Mouse (Mus musculus): ENCODE measurements at regions not wholly inside any gene's neighbourhood (a gene's known extent, or its start where the extent isn't known, plus 50 kb on each side); places are given as distances from the start of the nearest gene placed in this dataset.

- H3K36me3 ChIP-seq (replicated peaks), result no peaks in the 10 kb centered on the region
- H3K4me2 ChIP-seq, result no peak overlapping the region
- no peak overlapping the region for H3K9ac ChIP-seq
- H3K27me3 ChIP-seq, result no peaks in the 10 kb centered on the region
- H3K9me3 ChIP-seq, result no peaks in the 10 kb centered on the region
- H3K4me3 ChIP-seq (replicated peaks), result no peak overlapping the region
- no peaks in the 10 kb centered on the region for H3K4me1 ChIP-seq
- ATAC-seq (ENCODE audit: low FRiP score), result no peak
- WGBS, result 82% methylated on average over 4 of the region's 4 CpGs
- H3K27ac ChIP-seq, result no peak overlapping the region
These were observed 72.6 kb downstream of the Icos start for GRCm38 (mm10) chr1:61050346-61050745.

- 55% methylated on average over 1 of the region's 1 CpGs for WGBS
- no peaks in the 10 kb centered on the region for H3K9me3 ChIP-seq
- H3K9ac ChIP-seq, result no peak overlapping the region
- H3K27ac ChIP-seq, result no peak overlapping the region
- no peak for ATAC-seq (ENCODE audit: low FRiP score)
- H3K27me3 ChIP-seq, result no peaks in the 10 kb centered on the region
- H3K4me2 ChIP-seq, result no peak overlapping the region
- H3K4me1 ChIP-seq, result no peaks in the 10 kb centered on the region
- no peaks in the 10 kb centered on the region for H3K36me3 ChIP-seq (replicated peaks)
- no peak overlapping the region for H3K4me3 ChIP-seq (replicated peaks)
These were observed 75.9 kb downstream of the Icos start for GRCm38 (mm10) chr1:61053676-61054075.

GRCm38 (mm10) chr1:61054391-61054790 is 76.7 kb downstream of the Icos start:
- no peak for ATAC-seq (ENCODE audit: low FRiP score)
- H3K9me3 ChIP-seq, result no peaks in the 10 kb centered on the region
- no peaks in the 10 kb centered on the region for H3K36me3 ChIP-seq (replicated peaks)
- no peak overlapping the region for H3K9ac ChIP-seq
- H3K27me3 ChIP-seq, result no peaks in the 10 kb centered on the region
- WGBS, result 94% methylated on average over 6 of the region's 6 CpGs
- no peaks in the 10 kb centered on the region for H3K4me1 ChIP-seq
- H3K4me2 ChIP-seq, result no peak overlapping the region
- no peak overlapping the region for H3K4me3 ChIP-seq (replicated peaks)
- no peak overlapping the region for H3K27ac ChIP-seq

DNA sequence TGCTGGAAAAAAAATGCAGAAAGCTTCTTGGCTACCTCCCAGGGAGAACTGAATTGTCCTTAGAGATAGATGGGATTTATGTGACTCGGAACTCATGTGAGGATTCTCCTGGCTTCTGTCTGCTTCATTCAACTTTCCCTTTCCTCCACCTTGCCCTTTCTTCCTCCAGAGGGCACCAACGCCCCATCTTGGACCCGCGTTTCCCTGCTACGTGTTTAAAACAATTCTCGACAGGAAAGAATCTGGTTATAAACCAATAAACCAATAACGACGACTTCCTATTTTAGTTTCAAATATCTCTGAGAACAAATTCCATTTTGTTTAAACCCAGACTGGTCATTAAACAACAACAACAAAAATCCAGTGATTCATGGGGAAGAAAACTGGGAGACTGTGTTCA is 77.4 kb downstream of the Icos start:
- H3K36me3 ChIP-seq (replicated peaks), result no peaks in the 10 kb centered on the region
- H3K4me3 ChIP-seq (replicated peaks), result no peak overlapping the region
- ATAC-seq (ENCODE audit: low FRiP score), result no peak
- no peaks in the 10 kb centered on the region for H3K27me3 ChIP-seq
- H3K9ac ChIP-seq, result no peak overlapping the region
- H3K27ac ChIP-seq, result no peak overlapping the region
- H3K4me1 ChIP-seq, result no peaks in the 10 kb centered on the region
- WGBS, result 10% methylated on average over 8 of the region's 8 CpGs
- H3K9me3 ChIP-seq, result no peaks in the 10 kb centered on the region
- no peak overlapping the region for H3K4me2 ChIP-seq

DNA sequence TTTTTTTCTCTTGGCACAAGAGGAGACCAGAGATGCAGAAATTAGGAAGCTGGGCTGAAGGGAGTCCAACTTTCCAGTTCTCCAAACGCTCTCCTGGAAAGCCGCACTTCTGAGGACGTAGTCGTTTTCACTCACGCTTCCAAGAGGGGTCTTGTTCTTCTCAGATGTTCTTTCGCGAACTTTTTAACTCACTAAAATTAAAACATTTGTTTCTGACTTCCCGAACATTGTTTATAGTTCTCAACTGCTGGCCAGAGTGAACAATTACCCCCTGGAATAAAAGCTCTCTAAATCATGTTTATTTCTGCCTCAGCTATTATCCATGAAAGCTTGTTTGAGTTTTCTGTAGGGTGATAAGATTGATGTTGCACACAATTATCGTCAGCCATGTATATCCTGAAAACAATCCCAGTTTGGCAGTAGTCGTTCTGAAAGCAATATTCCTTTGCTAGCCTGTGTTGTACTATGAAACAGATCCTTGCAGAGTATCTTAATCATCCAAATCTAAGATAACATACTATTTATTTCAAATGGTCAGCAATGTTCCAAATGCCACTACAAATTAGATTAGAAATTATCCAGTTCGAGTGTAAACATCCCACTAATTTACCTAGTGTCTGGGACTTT is 82.3 kb downstream of the Icos start:
- WGBS, result 74% methylated on average over 11 of the region's 11 CpGs
- no peak for ATAC-seq (ENCODE audit: low FRiP score)
- no peak overlapping the region for H3K4me2 ChIP-seq
- H3K4me3 ChIP-seq (replicated peaks), result no peak overlapping the region
- 0 out of 2 replicates have a peak, but pooled peaks cover 2% of the 10 kb centered on the region for H3K4me1 ChIP-seq
- no peaks in the 10 kb centered on the region for H3K9me3 ChIP-seq
- no peak overlapping the region for H3K27ac ChIP-seq
- no peaks in the 10 kb centered on the region for H3K27me3 ChIP-seq
- H3K36me3 ChIP-seq (replicated peaks), result no peaks in the 10 kb centered on the region
- no peak overlapping the region for H3K9ac ChIP-seq

DNA sequence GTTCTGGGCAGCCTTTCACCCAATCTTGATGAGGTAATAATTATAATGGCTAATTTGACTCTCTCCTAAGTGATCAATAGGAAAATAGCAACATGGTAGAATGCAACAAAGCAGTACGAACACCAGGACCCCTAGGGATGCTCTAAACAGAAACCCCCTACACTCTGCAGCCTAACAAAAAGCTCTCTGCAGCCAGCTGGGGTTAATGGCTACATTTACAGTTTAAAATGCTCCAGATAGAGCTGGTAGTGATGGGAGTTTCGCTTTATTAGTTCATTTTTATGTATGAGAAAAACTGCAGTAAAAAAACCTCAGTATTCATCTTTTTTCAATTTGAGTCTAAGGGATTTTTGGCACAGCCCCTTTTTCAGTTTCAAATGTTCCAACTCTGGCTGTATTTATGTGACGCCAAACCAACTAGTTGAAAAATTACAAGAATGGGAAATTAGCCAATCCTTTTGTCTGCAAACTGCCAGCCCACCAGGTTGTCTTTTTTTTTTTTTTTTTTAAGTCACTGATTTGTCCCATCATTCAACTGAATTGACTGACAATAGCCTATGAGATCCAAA is 84.2 kb downstream of the Icos start:
- Histone ChIP-seq H3K4me2 (no peak overlapping the region), H3K9ac (no peak overlapping the region), H3K27ac (0 out of 2 replicates have a peak overlapping the region, but pooled peaks have one; percentile 36), H3K27me3 (no peaks in the 10 kb centered on the region), H3K9me3 (no peaks in the 10 kb centered on the region), H3K4me3 (replicated peaks) (no peak overlapping the region), H3K4me1 (0 out of 2 replicates have a peak, but pooled peaks cover 2% of the 10 kb centered on the region), H3K36me3 (replicated peaks) (no peaks in the 10 kb centered on the region)
- WGBS, result 38% methylated on average over 3 of the region's 3 CpGs
- no peak for ATAC-seq (ENCODE audit: low FRiP score)

GRCm38 (mm10) chr1:61068112-61068511 is 90.4 kb downstream of the Icos start:
- no peaks in the 10 kb centered on the region for H3K4me1 ChIP-seq
- no peak overlapping the region for H3K4me2 ChIP-seq
- no peak overlapping the region for H3K27ac ChIP-seq
- no peaks in the 10 kb centered on the region for H3K9me3 ChIP-seq
- ATAC-seq (ENCODE audit: low FRiP score), result no peak
- H3K27me3 ChIP-seq, result no peaks in the 10 kb centered on the region
- H3K9ac ChIP-seq, result no peak overlapping the region
- no peaks in the 10 kb centered on the region for H3K36me3 ChIP-seq (replicated peaks)
- H3K4me3 ChIP-seq (replicated peaks), result no peak overlapping the region
- WGBS, result 87% methylated on average over 6 of the region's 6 CpGs

DNA sequence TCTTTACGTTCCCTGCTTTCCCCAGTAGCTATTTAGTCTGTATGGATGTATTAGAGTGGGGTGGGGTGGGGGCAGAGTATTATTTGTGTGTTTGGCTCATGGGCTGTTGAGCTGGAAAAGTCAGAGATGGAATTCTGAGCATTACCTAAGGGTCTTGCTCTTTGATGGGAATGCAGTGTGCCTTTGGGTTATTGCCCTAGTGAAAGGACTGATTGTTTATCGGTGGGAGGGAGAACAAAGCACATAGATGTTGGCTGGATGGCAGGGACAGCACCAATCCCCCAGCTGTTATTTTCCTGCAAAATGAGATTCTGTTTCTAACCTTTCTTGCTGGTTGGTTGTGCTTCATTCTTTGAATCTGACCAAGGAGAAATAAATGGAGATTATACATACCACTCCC is 96.4 kb downstream of the Icos start:
- H3K9me3 ChIP-seq, result no peaks in the 10 kb centered on the region
- no peak overlapping the region for H3K4me2 ChIP-seq
- no peak overlapping the region for H3K27ac ChIP-seq
- no peak overlapping the region for H3K4me3 ChIP-seq (replicated peaks)
- WGBS, result 59% methylated on average over 2 of the region's 2 CpGs
- H3K36me3 ChIP-seq (replicated peaks), result no peaks in the 10 kb centered on the region
- no peak overlapping the region for H3K9ac ChIP-seq
- no peak for ATAC-seq (ENCODE audit: low FRiP score)
- no peaks in the 10 kb centered on the region for H3K27me3 ChIP-seq
- no peaks in the 10 kb centered on the region for H3K4me1 ChIP-seq

DNA sequence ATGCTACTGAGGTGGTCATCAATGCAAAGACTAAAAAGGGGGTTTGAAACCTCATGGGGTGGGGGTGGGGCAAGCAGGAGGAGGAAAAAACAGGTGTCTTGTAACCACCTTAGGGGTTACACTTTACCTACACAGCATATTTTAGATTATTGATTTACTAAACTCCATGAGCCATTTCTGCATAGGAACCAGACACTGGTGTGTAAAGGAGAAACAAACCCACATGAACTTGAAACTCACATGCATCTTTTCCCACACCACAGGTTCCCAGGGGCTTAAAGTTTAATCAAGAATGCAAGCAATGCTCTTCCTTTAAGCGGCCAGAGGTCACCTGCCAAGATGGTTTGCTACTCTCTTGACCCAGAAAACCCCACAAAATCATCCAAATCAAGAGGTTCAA is 97.6 kb downstream of the Icos start:
- H3K9me3 ChIP-seq, result no peaks in the 10 kb centered on the region

GRCm38 (mm10) chr1:61084732-61085131 is 107.0 kb downstream of the Icos start:
- no peaks in the 10 kb centered on the region for H3K4me1 ChIP-seq

More for the DNA sequence above, 97.6 kb downstream of the Icos start:
- no peaks in the 10 kb centered on the region for H3K27me3 ChIP-seq
- H3K4me3 ChIP-seq (replicated peaks), result no peak overlapping the region
- H3K27ac ChIP-seq, result no peak overlapping the region
- no peaks in the 10 kb centered on the region for H3K4me1 ChIP-seq
- H3K4me2 ChIP-seq, result no peak overlapping the region
- no peaks in the 10 kb centered on the region for H3K36me3 ChIP-seq (replicated peaks)
- no peak overlapping the region for H3K9ac ChIP-seq
- ATAC-seq (ENCODE audit: low FRiP score), result no peak
- 86% methylated on average over 1 of the region's 1 CpGs for WGBS

GRCm38 (mm10) chr1:61086811-61087210 is 109.1 kb downstream of the Icos start:
- Histone ChIP-seq H3K9ac (no peak overlapping the region), H3K9me3 (no peaks in the 10 kb centered on the region), H3K4me2 (no peak overlapping the region), H3K27ac (no peak overlapping the region), H3K4me3 (replicated peaks) (no peak overlapping the region), H3K36me3 (replicated peaks) (no peaks in the 10 kb centered on the region), H3K4me1 (peaks cover 6% of the 10 kb centered on the region; the same call in 1 of the 2 replicates), H3K27me3 (no peaks in the 10 kb centered on the region)
- 89% methylated on average over 5 of the region's 5 CpGs for WGBS
- no peak for ATAC-seq (ENCODE audit: low FRiP score)

More at GRCm38 (mm10) chr1:61084732-61085131, 107.0 kb downstream of the Icos start:
- H3K4me2 ChIP-seq, result no peak overlapping the region
- no peak overlapping the region for H3K4me3 ChIP-seq (replicated peaks)
- no peak overlapping the region for H3K9ac ChIP-seq
- no peak overlapping the region for H3K27ac ChIP-seq
- H3K27me3 ChIP-seq, result no peaks in the 10 kb centered on the region
- H3K36me3 ChIP-seq (replicated peaks), result no peaks in the 10 kb centered on the region
- H3K9me3 ChIP-seq, result no peaks in the 10 kb centered on the region
- no peak for ATAC-seq (ENCODE audit: low FRiP score)

- Histone ChIP-seq H3K27ac (no peak overlapping the region), H3K4me3 (replicated peaks) (no peak overlapping the region), H3K4me2 (no peak overlapping the region), H3K9me3 (no peaks in the 10 kb centered on the region), H3K36me3 (replicated peaks) (no peaks in the 10 kb centered on the region), H3K27me3 (no peaks in the 10 kb centered on the region), H3K9ac (no peak overlapping the region), H3K4me1 (peaks cover 8% of the 10 kb centered on the region; the same call in 1 of the 2 replicates)
- ATAC-seq (ENCODE audit: low FRiP score), result no peak
- 15% methylated on average over 1 of the region's 1 CpGs for WGBS
These were observed 113.1 kb downstream of the Icos start for GRCm38 (mm10) chr1:61090801-61091200.

- Histone ChIP-seq H3K27me3 (no peaks in the 10 kb centered on the region), H3K4me1 (peaks cover 10% of the 10 kb centered on the region; the same call in 1 of the 2 replicates), H3K9me3 (no peaks in the 10 kb centered on the region), H3K27ac (no peak overlapping the region), H3K4me3 (replicated peaks) (no peak overlapping the region), H3K9ac (no peak overlapping the region), H3K4me2 (no peak overlapping the region), H3K36me3 (replicated peaks) (no peaks in the 10 kb centered on the region)
- no peak for ATAC-seq (ENCODE audit: low FRiP score)
These were observed 117.9 kb downstream of the Icos start for GRCm38 (mm10) chr1:61095481-61096165.
